Mouse (Mus musculus) intestine, embryonic 14.5 days (tissue): ENCODE results near the gene Cstb. TPM values are rescaled to one million over a fixed set of nuclear protein-coding genes. Genes with fewer than 3 reads are reported as not detected.

Experiments used
- ATAC-seq: fragments of 200-750 bp; cut with Nextera tagmentation; replicated peaks from 2 replicates; pipeline ENCODE4 v1.8.0; 2017; ENCODE audit warnings: low read depth, moderate number of reproducible peaks, moderate TSS enrichment, moderate library complexity; ENCODE audit not compliant: low FRiP score, low TSS enrichment
- DNase-seq: peaks from one replicate; pipeline ENCODE4 v3.0.0-alpha.2; 2018; ENCODE audit warnings: low spot score
- H3K27ac ChIP-seq: fragments of 300-500 bp; sonication (generic); 2 replicates; pipeline ENCODE4 v1.5.1; 2014; ENCODE audit warnings: low read depth, mild to moderate bottlenecking, control low read depth
- H3K27me3 ChIP-seq: fragments of 300-500 bp; sonication (generic); replicated peaks from 2 replicates; pipeline ENCODE4 v1.6.1; 2014; ENCODE audit warnings: low read length, control low read depth; ENCODE audit not compliant: control insufficient read depth, insufficient read depth
- H3K36me3 ChIP-seq: fragments of 300-500 bp; sonication (generic); 2 replicates; pipeline ENCODE4 v1.6.1; 2014; ENCODE audit warnings: low read length, control low read depth; ENCODE audit not compliant: control insufficient read depth, insufficient read depth
- H3K4me1 ChIP-seq: fragments of 300-500 bp; sonication (generic); replicated peaks from 2 replicates; pipeline ENCODE4 v1.6.1; 2014; ENCODE audit warnings: low read length, control low read depth, mixed read lengths; ENCODE audit not compliant: control insufficient read depth, insufficient read depth
- H3K4me2 ChIP-seq: fragments of 300-500 bp; sonication (generic); 2 replicates; pipeline ENCODE4 v1.6.1; 2014; ENCODE audit warnings: low read length
- H3K4me3 ChIP-seq: fragments of 300-500 bp; sonication (generic); 2 replicates; pipeline ENCODE4 v1.5.1; 2014; ENCODE audit warnings: low read depth, low read length, control low read depth, mixed read lengths
- H3K9ac ChIP-seq: fragments of 300-500 bp; sonication (generic); 2 replicates; pipeline ENCODE4 v1.6.1; 2014; ENCODE audit warnings: mild to moderate bottlenecking, low read length
- H3K9me3 ChIP-seq: fragments of 300-500 bp; sonication (generic); 2 replicates; pipeline ENCODE4 v1.6.1; 2016; ENCODE audit warnings: low read length, control low read depth; ENCODE audit not compliant: control insufficient read depth
- WGBS: fragments of 180-500 bp; shearing (Covaris S2); extraction: QIAGEN DNeasy Blood & Tissue Kit; methylation state at CpG from one replicate; pipeline ENCODE4 v1.1.7; 2014; 5-methylcytosine and 5-hydroxymethylcytosine counted together
- polyA plus RNA-seq: library from polyadenylated mRNA; unstranded; fragments of >200 nt; fragmentation: Nextera tagmentation; extraction: Ambion mirVana; gene quantifications from 2 replicates; pipeline ENCODE4 v1.2.1, GENCODE M21; 2014

Gene Cstb
- polyA plus RNA-seq, 1 experiment from 2014 or later, result 258 TPM

DNA sequence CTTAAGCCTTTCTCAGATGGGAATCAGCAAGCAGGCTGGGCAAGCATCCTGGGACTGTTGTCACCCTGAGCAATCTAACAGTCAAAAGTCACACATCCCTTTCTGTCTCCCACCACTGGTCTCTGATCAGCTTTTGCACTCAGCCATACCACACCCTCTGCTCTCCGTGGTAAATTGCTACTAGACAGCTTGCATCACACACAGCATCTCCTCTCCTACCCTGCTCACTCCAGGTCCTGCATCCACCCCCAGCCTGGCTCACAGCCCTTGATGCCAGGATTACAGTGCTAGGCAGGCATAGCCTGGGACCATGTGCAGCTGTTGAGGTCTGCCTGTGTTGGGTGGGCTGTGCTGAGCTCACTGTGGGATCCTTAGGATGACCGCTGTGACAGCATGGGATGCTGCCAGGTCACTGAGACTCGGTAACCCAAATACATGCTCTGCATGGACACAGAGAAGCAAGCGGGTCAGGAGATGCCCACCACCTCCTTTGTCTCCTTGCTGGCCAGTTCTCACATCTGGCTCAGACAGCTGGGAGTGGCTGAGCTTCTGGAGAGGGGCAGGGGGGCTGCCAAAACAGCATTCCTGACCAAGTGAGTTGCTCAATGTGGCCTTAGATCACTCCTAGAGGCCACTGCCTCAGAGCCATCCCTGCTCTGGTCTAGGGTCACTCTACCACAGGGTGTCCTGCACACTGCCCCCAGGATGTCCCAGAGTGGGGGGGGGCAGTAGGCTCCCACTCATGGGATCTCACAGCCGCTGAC, 33.1 kb downstream of the Cstb start:
- no peak for ATAC-seq
- Histone ChIP-seq H3K4me1 (peaks cover 17% of the 10 kb centered on the region), H3K4me2 (no peak overlapping the region), H3K4me3 (no peak overlapping the region), H3K27me3 (no peaks in the 10 kb centered on the region), H3K36me3 (no peaks in the 10 kb centered on the region), H3K9ac (no peak overlapping the region), H3K9me3 (no peaks in the 10 kb centered on the region), H3K27ac (no peak overlapping the region)
- no peak for DNase-seq
- WGBS, result 69% methylated on average over 5 of the region's 5 CpGs

DNA sequence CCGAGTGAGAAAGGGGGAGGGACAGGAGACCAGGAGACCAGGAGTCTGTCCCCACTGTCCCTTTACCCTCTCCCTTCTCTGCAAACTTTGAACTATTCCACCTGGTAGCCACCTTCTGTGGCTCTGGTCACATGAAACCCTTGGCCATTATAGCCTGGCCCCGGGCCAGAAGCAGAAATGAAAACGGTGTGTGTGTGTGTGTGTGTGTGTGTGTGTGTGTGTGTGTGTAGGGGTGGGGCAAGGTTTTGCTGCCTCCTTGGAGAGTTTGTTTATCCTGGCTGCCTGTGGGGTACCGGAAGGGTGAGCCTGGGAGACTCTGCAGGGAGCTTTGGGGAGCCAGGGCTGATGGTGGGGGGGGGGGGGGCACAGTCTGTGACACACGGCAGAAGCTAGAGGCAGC, 35.0 kb downstream of the Cstb start:
- H3K9me3 ChIP-seq, result no peaks in the 10 kb centered on the region
- H3K27ac ChIP-seq, result no peak overlapping the region
- 14% methylated on average over 4 of the region's 5 CpGs for WGBS
- peaks cover 21% of the 10 kb centered on the region for H3K4me1 ChIP-seq
- no peak overlapping the region for H3K4me3 ChIP-seq
- H3K4me2 ChIP-seq, result no peak overlapping the region
- ATAC-seq, result no peak
- H3K9ac ChIP-seq, result no peak overlapping the region
- no peaks in the 10 kb centered on the region for H3K36me3 ChIP-seq
- DNase-seq, result no peak
- H3K27me3 ChIP-seq, result no peaks in the 10 kb centered on the region

DNA sequence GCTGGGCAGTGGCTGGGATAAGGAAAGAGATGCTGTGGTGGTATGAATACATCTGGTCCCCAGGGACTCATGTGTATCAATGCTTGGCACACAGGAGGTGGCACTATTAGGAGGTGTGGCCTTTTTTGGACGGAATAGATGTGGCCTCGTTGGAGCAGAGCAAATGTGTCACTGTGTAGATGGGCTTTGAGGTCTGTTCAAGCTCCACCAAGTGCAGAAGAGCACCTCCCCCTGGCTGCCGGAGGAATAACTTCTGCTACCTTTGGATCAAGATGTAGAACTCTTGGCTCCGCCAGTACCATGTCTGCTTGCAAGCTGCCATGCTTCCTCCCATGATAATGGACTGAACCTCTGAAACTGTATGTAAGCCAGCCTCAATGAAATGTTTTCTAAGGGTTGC, 36.3 kb downstream of the Cstb start:
- DNase-seq, result no peak
- Histone ChIP-seq H3K9ac (no peak overlapping the region), H3K4me3 (no peak overlapping the region), H3K4me1 (peaks cover 21% of the 10 kb centered on the region), H3K4me2 (no peak overlapping the region), H3K36me3 (no peaks in the 10 kb centered on the region), H3K9me3 (no peaks in the 10 kb centered on the region), H3K27me3 (no peaks in the 10 kb centered on the region), H3K27ac (no peak overlapping the region)
- no peak for ATAC-seq
- 78% methylated on average over 4 of the region's 4 CpGs for whole genome bisulfite sequencing

DNA sequence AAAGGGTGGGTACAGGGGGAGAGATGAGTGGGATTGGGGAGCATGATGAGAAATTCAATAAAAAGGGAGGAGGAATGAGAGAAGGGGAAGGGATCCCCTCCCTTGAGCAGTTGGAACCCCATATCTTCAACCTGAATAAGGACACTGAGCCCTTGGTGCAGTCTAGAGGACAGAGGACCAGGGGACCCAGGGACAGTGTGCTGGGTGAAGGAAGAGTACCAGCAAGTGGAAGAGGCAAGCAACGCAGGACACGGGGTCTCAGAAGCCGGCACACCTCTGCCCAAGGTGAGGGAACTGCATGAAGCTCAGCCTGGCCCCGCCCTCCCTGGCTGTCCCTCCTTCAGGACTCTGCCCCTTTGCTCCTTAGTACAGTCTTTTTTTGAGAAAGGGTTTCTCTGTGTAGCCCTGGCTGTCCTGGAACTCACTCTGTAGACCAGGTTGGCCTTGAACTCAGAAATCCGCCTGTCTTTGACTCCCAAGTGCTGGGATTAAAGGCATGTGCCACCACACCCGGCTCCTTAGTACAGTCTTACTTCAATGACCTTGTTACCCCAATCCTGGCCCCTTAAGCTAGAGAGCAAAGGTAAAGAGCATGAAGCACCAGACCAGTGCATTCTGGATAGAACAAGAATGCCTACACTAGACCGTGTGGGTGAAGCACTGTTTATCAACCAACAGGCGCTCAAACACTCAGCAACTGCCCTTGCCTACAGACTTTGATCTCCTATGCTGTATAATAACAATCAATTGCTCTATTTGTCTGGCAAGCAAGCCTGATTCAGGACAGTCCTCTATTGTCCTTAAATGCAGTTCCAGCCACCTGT, 37.7 kb downstream of the Cstb start:
- ATAC-seq (no peak), DNase-seq (no peak)
- Histone ChIP-seq H3K27ac (no peak overlapping the region), H3K4me2 (peak overlapping the region; percentile 98), H3K36me3 (no peaks in the 10 kb centered on the region), H3K9ac (no peak overlapping the region), H3K9me3 (no peaks in the 10 kb centered on the region), H3K4me3 (no peak overlapping the region; the same call in 1 of the 2 replicates), H3K4me1 (peaks cover 12% of the 10 kb centered on the region), H3K27me3 (no peaks in the 10 kb centered on the region)
- WGBS, result 74% methylated on average over 8 of the region's 8 CpGs

DNA sequence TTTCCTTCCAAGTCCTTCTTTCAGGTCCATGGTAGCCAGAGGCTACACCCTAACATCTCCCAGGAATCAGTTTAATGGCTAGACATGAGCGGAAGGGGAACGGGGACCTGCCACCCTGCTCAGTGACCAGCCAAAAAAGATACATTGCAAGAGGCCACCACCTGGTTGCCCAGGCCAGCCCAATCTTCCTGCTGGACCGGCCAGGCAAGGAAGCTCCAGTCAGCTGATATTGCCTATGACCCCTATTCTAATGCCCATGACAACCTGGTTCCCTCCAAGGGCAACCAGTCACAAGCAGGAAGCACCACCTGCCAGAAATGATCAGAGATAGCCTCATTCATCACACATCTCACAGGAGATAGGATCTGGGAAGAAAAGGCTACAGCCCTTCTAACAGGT, 38.3 kb downstream of the Cstb start:
- DNase-seq (no peak), ATAC-seq (no peak)
- H3K27me3 ChIP-seq, result no peaks in the 10 kb centered on the region
- H3K9me3 ChIP-seq, result no peaks in the 10 kb centered on the region
- peaks cover 12% of the 10 kb centered on the region for H3K4me1 ChIP-seq
- no peaks in the 10 kb centered on the region for H3K36me3 ChIP-seq
- peak overlapping the region; percentile 56 for H3K9ac ChIP-seq
- peak overlapping the region; percentile 57 for H3K4me3 ChIP-seq
- WGBS, result 80% methylated on average over 3 of the region's 3 CpGs
- peak overlapping the region; percentile 98 for H3K4me2 ChIP-seq
- no peak overlapping the region for H3K27ac ChIP-seq

DNA sequence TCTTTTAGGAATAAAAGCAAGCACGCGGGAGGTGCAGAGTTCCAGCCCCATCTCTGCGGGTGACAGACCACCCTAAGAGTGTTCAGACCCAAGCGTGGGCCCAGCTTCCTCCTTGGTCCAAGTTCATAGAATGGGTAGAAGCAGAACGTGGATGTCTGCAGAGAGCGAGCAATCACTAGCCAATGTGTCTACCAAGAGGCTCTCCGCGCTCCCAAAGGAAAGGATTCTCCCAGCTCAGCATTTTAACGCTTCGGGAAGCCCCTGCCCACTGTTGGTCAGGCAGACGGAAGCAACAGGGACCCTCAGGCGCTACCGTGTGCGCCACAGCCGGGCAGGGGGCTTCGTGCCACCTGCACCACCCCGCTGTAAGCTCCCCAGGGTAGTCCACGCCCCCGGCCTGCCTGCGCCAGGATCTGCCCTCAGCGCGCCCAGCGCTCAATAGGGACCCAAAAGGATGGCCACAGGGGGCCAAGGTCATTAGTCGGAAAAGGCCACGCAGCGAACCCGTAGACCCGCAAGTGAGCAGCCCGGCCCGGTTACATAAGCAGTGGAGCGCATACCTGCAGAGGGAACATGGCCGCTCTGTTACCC, 38.8 kb downstream of the Cstb start:
- no peak overlapping the region for H3K27ac ChIP-seq
- no peaks in the 10 kb centered on the region for H3K9me3 ChIP-seq
- ATAC-seq (peak; percentile 16), DNase-seq (peak; percentile 63)
- no peaks in the 10 kb centered on the region for H3K36me3 ChIP-seq
- H3K27me3 ChIP-seq, result no peaks in the 10 kb centered on the region
- peaks cover 12% of the 10 kb centered on the region for H3K4me1 ChIP-seq
- peak overlapping the region; percentile 56 for H3K9ac ChIP-seq
- H3K4me3 ChIP-seq, result peak overlapping the region; percentile 57
- peak overlapping the region; percentile 98 for H3K4me2 ChIP-seq
- WGBS, result 1% methylated on average over 32 of the region's 32 CpGs

DNA sequence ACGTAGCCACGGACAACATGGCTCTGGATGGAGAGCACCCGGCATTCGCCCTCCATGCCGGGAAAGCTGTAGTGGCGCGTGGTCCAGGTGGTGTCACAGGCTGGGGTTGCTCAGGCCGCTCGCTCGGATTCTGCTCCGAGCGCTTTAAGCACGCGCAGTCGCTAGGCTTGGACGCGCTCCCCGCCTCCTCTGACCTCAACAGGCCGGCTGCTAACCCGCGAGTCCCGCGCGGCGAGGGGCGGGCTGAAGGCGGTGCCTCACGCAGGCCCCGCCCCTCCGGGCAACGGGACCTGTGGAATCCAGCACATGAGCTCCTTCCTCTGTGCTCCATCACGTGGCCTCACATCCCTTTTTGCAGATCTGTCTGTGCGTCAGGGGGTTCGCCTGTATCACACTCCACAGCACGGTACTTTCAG, 39.3 kb downstream of the Cstb start, which contains the start of gene Pdxk:
Pdxk (minus strand) TSS at position 184 of the 416 bp plus-strand sequence.
- peak within 1 kb of the TSS; percentile 57 for H3K4me3 ChIP-seq
- H3K4me1 ChIP-seq, result peaks cover 12% of the 10 kb centered on the region
- no peaks in the 10 kb centered on the region for H3K27me3 ChIP-seq
- H3K36me3 ChIP-seq, result no peaks in the 10 kb centered on the region
- peak within 1 kb of the TSS; percentile 56 for H3K9ac ChIP-seq
- DNase-seq, result peak; percentile 88
- ATAC-seq, result peak; percentile 92
- no peaks in the 10 kb centered on the region for H3K9me3 ChIP-seq
- under 1% methylated on average over 34 of the region's 35 CpGs for WGBS
- peak within 1 kb of the TSS; percentile 98 for H3K4me2 ChIP-seq
- H3K27ac ChIP-seq, result peak within 1 kb of the TSS; percentile 38; the same call in 1 of the 2 replicates

DNA sequence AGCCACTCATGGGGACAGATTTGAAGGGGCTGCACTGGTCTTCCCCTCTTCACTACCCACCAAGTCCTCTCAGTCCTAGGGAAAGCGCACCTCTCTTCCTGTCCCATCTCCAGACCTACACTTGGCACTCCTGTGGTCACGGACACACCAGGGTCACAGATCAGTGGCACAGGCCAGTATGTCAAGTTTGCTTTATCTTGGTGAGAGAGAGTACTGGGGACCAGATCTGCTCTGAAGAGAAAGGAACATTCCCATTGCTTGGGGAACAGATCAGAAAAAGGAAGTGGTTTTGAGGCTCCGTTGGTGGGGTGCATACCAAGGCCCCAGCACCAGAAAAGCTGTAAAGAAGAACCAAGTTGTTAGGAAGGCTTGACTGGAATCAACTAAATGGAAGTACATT, 40.0 kb downstream of the Cstb start:
- no peak overlapping the region for H3K4me3 ChIP-seq
- no peaks in the 10 kb centered on the region for H3K9me3 ChIP-seq
- no peak for DNase-seq
- no peak for ATAC-seq
- H3K4me2 ChIP-seq, result peak overlapping the region; percentile 98
- peak overlapping the region; percentile 38; the same call in 1 of the 2 replicates for H3K27ac ChIP-seq
- no peaks in the 10 kb centered on the region for H3K27me3 ChIP-seq
- no peak overlapping the region for H3K9ac ChIP-seq
- WGBS, result 84% methylated on average over 3 of the region's 3 CpGs
- no peaks in the 10 kb centered on the region for H3K36me3 ChIP-seq
- H3K4me1 ChIP-seq, result peaks cover 7% of the 10 kb centered on the region
